Mouse (Mus musculus): ENCODE data around the gene Rho. TPM values are rescaled to one million over a fixed set of nuclear protein-coding genes. Genes with fewer than 3 reads are reported as not detected.

Rho gene
- polyA plus RNA-seq (2017; shearing (Covaris generic)), result 1 to 10 TPM in 1 of 2 experiments, not detected in 1; 2.1 TPM

DNA sequence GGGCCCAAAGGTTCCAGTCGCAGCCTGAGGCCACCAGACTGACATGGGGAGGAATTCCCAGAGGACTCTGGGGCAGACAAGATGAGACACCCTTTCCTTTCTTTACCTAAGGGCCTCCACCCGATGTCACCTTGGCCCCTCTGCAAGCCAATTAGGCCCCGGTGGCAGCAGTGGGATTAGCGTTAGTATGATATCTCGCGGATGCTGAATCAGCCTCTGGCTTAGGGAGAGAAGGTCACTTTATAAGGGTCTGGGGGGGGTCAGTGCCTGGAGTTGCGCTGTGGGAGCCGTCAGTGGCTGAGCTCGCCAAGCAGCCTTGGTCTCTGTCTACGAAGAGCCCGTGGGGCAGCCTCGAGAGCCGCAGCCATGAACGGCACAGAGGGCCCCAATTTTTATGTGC is at the start of gene Rho:
TSS of gene Rho (plus strand) at position 110 of the 400 bp plus-strand sequence.

DNA sequence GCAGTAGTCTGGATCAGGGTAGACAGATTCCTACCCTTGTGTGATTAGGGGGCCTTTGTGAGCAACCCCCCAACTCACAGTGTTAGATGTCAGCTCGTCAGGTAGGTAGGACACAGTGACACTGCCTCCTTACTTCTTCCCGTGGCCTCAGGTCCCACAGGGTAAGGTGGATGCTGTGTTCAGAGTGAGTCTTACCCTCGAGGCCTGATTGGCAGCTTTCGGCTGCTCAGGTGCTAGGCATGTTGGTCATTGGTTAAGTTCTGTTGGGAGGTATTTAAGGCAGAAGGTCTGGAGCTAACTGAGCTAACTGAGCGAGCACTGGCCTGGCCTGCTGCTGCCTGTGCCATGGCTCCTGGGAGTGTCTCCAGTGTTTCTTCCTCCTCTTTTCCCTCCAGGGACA is 13.1 kb downstream of the Rho start, which contains the start of gene H1foo:
TSS of gene H1foo (plus strand) at position 301 of the 400 bp plus-strand sequence.

Other genes with a start within 250 kb of the Rho start
- not detected for gene Tmem40, start 169.3 kb upstream of the Rho start, polyA plus RNA-seq (2017; shearing (Covaris generic))
- gene Cand2, start 157.2 kb upstream of the Rho start, polyA plus RNA-seq (2017; shearing (Covaris generic)), result 1 to 10 TPM; 6.3 to 9.1 TPM
- 1,000 to 10,000 TPM; 2,497 to 2,767 TPM for gene Rpl32, start 123.0 kb upstream of the Rho start, polyA plus RNA-seq (2017; shearing (Covaris generic))
- 1 to 10 TPM in 1 of 2 experiments, under 1 TPM in 1; 0.36 to 1.1 TPM for gene Efcab12, start 93.3 kb upstream of the Rho start, polyA plus RNA-seq (2017; shearing (Covaris generic))
- 10 to 100 TPM; 10.3 to 17.8 TPM for gene Mbd4, start 78.4 kb upstream of the Rho start, polyA plus RNA-seq (2017; shearing (Covaris generic))
- 1 to 10 TPM; 3.7 to 5.5 TPM for gene Ift122, start 78.3 kb upstream of the Rho start, polyA plus RNA-seq (2017; shearing (Covaris generic))
- 1 to 10 TPM in 1 of 2 experiments, under 1 TPM in 1; 0.40 to 1.8 TPM for gene H1foo, start 13.2 kb downstream of the Rho start, polyA plus RNA-seq (2017; shearing (Covaris generic))
- 1 to 10 TPM in 1 of 2 experiments, under 1 TPM in 1; 0.94 to 4.7 TPM for gene Plxnd1, start 63.3 kb downstream of the Rho start, polyA plus RNA-seq (2017; shearing (Covaris generic))